Mouse (Mus musculus) G1E-ER4 (cell line): ENCODE results near the gene Mettl23. TPM values are rescaled to one million over a fixed set of nuclear protein-coding genes. Genes with fewer than 3 reads are reported as not detected.

Experiments
- GATA1 ChIP-seq: IDR thresholded peaks from one replicate; pipeline ENCODE4 v1.8.0; 2012; ENCODE audit warnings: low read length, inconsistent platforms
- polyA plus RNA-seq: library from polyadenylated mRNA; stranded (reverse); fragments of >175 nt; gene quantifications from 2 replicates; pipeline ENCODE4 v1.2.3, GENCODE M21; 2012

Gene Mettl23
- polyA plus RNA-seq: 63.8 and 85.4 TPM in 2 replicates

DNA sequence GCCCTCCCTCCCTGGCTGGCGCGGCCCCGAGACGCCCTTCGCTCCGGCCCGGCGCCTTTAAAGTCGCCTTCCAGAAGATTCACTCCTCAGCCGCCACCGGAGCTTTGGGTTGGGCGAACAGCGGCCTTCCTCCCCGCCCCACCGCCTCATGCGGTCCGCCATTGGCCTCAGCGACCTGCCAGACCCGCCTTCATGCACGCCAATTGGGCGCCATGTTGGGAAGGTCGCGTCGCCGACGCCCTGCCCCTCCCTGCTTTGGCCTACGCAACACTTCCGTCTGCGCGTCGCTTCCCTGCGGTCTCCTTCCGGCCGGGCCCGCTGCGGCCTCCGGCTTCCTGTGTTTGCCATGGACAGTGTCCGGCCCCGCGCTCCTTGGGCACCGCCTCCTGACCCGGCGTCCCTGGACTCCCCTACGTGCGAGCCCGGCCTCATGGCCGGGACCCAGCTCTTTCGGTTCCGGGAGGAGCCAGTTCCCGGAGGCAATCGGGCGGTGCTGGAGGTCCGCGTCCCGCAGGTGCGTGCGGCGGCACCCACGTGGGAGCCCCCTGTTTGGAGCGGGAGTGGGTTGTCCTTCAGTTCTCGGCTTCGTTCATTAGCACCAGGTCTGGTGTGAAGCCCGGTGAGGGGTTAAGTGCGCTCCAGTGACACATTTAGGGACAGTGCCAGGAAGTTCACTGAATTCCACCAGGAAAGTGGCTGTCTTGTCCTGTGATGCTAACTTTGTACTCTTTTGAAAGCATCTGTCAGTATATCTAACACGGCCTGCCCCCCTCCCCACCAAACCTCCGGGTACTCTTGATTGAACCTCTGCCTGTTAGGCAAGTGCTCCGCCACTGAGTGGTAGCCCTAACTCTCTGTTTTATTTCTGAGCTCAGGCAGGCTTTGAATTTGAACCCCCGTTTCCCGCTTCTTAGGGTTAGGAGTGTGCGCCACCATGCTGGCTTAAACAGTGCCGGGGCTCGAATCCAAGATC is at the start of gene Mettl23, which contains the start of gene Jmjd6:
TSS of gene Mettl23 (plus strand) at position 18 of the 973 bp plus-strand sequence.
TSS of gene Jmjd6 (minus strand) at position 189 of the 973 bp plus-strand sequence.
- TF ChIP-seq GATA1: no peak

GRCm38 (mm10) chr11:116799364-116799763 is 43.7 kb upstream of the Mettl23 start:
- TF ChIP-seq GATA1: no peak

GRCm38 (mm10) chr11:116801106-116801505 is 42.0 kb upstream of the Mettl23 start:
- no peak for TF ChIP-seq GATA1

GRCm38 (mm10) chr11:116802709-116803108 is 40.4 kb upstream of the Mettl23 start:
- TF ChIP-seq GATA1: no peak

DNA sequence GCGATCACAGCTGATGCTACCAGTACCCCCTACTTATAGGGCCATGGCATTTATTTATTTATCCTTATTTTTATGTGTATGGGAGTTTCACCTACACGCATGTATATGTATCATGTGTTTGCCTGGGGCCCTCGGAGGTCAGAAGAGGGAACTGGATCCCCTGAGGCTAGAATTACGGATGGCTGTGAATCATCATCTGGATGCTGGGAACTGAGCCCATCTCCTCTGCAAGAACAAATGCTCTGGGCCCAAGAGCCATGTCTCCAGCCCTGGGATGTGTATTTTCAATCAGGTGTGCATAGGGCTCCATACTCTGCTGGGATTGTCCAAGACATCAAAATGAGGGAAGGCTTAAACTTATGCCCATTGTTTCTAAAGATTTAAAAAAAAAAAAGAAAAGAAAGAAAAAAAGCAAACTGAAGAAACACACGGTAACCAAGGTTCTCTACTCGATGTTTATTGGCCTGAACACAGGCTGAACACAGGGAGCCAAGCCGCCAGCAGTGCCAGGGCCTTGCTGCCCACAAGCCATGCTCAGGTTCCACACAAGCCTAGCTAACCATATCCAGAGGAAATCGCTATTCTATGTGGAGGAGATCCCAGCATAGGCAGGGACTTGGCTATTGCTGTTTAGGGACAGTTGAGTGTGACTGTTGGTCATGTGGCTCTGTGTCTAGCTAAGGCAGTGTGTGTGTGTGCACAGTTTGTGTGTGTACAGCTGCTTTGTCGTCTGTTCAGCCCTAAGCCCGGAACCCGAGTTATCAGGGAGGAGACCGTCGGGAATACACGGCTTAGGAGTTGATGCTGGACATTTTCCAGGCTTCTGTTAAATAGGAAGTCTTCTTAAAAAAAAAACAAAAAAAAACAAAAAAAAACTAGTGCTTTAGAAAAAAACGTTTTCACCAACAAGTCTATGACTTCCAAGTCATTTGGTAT is 36.7 kb upstream of the Mettl23 start:
- TF ChIP-seq GATA1: no peak

- TF ChIP-seq GATA1: no peak
Observed at GRCm38 (mm10) chr11:116807116-116807515, 36.0 kb upstream of the Mettl23 start.

GRCm38 (mm10) chr11:116807526-116807925 is 35.6 kb upstream of the Mettl23 start:
- no peak for TF ChIP-seq GATA1

- no peak for TF ChIP-seq GATA1
Observed at GRCm38 (mm10) chr11:116807938-116808606, 35.0 kb upstream of the Mettl23 start.

DNA sequence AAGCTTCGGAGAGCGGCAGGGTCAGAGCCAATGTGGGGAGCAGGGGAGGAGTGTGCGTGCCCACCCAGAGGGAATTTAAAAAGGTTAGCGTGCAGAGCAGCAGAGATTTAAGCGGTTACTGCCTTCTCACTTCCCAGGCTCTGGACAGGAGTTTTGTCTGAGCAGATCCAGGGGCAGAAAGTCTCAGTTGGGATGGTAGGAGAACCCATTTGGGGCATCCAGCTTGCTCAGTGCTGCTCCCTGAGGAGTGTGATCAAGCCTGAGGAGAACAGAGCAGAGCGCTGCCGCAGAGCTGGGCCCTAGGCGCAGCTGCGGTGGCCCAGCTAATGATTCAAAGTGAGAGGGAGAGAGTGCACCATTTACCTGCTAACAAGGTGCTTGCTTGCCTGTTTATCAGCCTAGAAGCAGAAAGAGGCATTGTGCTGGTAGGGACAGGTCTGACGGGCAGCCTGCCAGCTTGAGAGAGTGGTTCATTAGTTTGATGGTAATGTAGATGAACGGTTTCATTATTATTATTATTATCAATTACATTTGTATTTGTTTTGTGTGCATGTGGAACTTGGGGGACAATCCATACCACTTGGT is 34.2 kb upstream of the Mettl23 start:
- TF ChIP-seq GATA1: no peak

GRCm38 (mm10) chr11:116809520-116809919 is 33.6 kb upstream of the Mettl23 start:
- TF ChIP-seq GATA1: no peak

GRCm38 (mm10) chr11:116810528-116810927 is 32.5 kb upstream of the Mettl23 start:
- TF ChIP-seq GATA1: no peak

DNA sequence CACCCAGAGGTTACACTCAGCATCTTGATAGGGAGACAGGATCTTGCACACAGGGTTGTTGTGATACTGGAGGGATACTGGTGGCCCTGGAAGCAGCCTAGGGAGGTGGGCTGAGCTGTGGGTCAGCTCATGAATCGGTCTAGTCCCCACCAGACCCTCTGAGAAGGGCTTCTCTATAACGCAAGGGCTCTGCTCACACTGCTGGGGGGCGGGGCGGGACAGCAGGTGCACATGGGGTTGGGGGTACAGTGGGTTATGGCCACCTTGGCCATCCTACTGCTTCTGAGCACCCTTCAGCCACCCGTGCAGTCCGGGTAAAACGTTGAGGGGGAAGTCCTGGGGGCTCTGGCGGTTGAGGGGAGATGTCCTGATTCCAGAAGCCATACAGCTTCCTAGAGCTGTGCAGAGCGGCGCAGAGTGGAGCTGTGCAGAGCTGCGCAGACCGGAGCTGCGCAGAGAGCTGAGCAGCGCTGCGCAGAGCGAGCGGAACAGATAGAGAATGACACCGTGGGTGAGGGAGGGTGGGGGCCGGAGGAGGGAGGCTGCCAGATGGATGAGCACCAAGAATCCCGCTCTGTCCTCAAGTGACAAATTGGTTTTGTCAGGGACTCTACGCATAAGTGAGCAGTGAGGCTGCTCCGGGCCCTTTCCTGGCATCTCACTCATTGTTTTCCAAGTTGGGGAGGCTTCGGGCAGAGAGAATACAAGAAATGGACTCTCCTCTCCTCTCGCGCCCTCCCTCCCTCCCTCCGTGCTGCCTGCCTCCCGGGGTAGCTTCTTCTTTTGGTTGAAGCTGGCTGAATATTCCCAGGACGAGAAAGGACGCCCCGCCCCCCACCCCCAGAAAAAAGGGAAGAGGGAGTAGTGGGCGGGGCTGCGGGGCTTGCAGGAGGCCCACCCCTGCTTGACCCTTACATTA is 31.8 kb upstream of the Mettl23 start:
- no peak for TF ChIP-seq GATA1

DNA sequence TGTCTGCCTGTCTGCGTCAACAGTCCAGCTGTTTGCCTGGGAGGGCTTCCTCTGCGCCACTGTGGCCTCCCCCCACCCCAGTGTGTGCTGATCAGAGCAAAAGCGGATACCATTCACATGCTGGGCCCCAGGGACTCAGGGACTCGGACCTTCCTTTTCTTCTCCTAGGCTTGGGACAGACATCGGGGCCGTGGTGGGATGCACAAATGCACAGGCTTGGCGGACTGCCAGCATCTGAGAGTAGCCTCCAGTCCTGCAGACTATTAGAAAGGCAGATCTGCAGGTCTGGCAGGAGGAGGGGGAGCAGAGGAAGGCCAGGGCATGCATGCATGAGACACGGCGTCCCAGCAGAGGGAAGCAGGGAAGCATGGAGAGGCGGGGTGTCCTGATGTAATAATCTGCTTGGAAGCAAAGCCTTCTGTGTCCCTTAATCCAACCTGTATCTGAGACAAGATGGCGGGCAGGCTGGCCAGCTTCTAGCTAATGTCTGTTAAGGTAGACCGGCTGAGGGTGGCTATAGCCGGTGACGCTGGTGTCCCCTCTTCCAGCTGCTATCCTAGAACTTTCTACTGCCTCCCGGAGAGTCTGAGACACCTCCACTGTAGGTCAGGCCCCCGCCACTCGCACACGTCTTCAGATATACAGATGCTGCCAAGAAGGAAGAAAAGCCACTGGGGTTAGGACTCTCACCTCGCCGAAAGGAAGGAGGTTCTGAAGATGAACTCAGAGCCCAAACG is 30.1 kb upstream of the Mettl23 start:
- TF ChIP-seq GATA1: no peak
